Comparison of ENCODE assay signal across 8 mouse cellular contexts in the genomic region with DNA sequence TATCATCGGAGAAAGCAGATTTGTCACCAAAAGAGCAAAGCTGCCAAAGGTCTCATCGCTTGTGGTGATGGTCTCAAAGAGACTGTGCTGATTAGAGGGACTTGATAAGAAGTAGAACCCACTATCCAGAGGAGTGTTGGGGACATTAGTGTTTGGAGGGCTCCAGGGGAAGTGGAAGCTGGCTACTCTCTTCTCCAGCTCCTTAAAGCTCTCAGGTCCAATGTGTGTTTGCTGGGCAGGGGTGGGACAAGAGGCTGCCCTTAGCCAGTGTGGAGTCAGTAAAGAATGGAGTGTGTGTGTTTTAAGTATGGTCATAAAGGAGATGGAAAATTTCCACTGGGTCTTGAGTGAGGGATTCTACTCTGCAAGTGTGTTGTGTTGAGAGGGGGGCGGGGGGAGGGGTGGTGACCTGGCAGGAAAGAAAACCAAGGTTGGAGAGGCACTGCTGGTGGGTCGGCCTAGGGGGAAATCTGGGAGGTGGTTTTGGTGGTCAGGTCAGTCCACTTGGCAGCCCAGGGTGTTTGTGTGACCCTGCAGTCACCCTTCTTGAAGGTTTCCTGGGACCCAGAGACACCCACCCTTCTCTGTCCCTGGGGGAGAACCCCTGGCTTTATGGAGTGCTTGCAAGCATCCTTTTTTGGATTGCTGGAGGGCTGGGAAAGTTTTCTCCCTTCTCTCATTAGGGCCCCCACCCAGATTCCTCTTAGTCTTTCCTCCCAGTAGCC. TPM values are rescaled to one million over a fixed set of nuclear protein-coding genes. Genes with fewer than 3 reads are reported as not detected.
DNase-seq lines count a peak whose midpoint lies in the region; ATAC-seq lines count a peak whose summit lies in the region.

No protein-coding gene starts in this region.

- peaks cover 11% of the 10 kb centered on the region; the same call in 1 of the 2 replicates for H3K27me3 ChIP-seq in forebrain, embryonic 13.5 days
- H3K27me3 ChIP-seq in kidney, embryonic 16.5 days (ENCODE audit: insufficient read depth, low read length): peaks cover 13% of the 10 kb centered on the region
- H3K27me3 ChIP-seq in midbrain, embryonic 13.5 days: peaks cover 33% of the 10 kb centered on the region

- no peaks in the 10 kb centered on the region for H3K36me3 ChIP-seq in forebrain, embryonic 13.5 days (ENCODE audit: poor library complexity, severe bottlenecking)
- no peaks in the 10 kb centered on the region for H3K36me3 ChIP-seq in kidney, embryonic 16.5 days (ENCODE audit: insufficient read depth, low read length)
- no peaks in the 10 kb centered on the region; the same call in 1 of the 2 replicates for H3K36me3 ChIP-seq in midbrain, embryonic 13.5 days

- peak overlapping the region; percentile 99 for H3K4me2 ChIP-seq in forebrain, embryonic 13.5 days
- H3K4me2 ChIP-seq in kidney, embryonic 16.5 days (replicated peaks; ENCODE audit: low read depth, low read length): peak overlapping the region; percentile 90
- H3K4me2 ChIP-seq in midbrain, embryonic 13.5 days (replicated peaks): peak overlapping the region; percentile 98

- WGBS in forebrain, embryonic 13.5 days: 35% methylated on average over 4 of the region's 4 CpGs
- 38% methylated on average over 4 of the region's 4 CpGs for WGBS in kidney, embryonic 16.5 days
- 26% methylated on average over 4 of the region's 4 CpGs for WGBS in midbrain, embryonic 13.5 days

- peak; percentile 62 for DNase-seq in adrenal gland, adult 2 months
- DNase-seq in adrenal gland, adult 18-20 months (ENCODE audit: low spot score in 2 of 2): no peak
- DNase-seq in right cerebral cortex, postnatal 10 days (ENCODE audit: low spot score in 2 of 2): no peak
- no peak for DNase-seq in layer of hippocampus, adult 9-11 months
- DNase-seq in gastrocnemius, postnatal 4 days (ENCODE audit: low spot score in 2 of 2): no peak

- peak overlapping the region; percentile 51 for H3K4me3 ChIP-seq in forebrain, embryonic 13.5 days
- H3K4me3 ChIP-seq in kidney, embryonic 16.5 days (ENCODE audit: low read length): peak overlapping the region; percentile 68
- H3K4me3 ChIP-seq in midbrain, embryonic 13.5 days (replicated peaks): peak overlapping the region; percentile 48

- H3K9ac ChIP-seq in forebrain, embryonic 13.5 days: peak overlapping the region; percentile 70; the same call in 1 of the 2 replicates
- H3K9ac ChIP-seq in kidney, embryonic 16.5 days (replicated peaks; ENCODE audit: low read length): peak overlapping the region; percentile 90
- H3K9ac ChIP-seq in midbrain, embryonic 13.5 days (replicated peaks): no peak overlapping the region

- peaks cover 47% of the 10 kb centered on the region for H3K4me1 ChIP-seq in forebrain, embryonic 13.5 days
- H3K4me1 ChIP-seq in kidney, embryonic 16.5 days (ENCODE audit: insufficient read depth, low read length): peaks cover 32% of the 10 kb centered on the region
- H3K4me1 ChIP-seq in midbrain, embryonic 13.5 days (replicated peaks): peaks cover 38% of the 10 kb centered on the region

- no peak overlapping the region for H3K27ac ChIP-seq in forebrain, embryonic 13.5 days
- H3K27ac ChIP-seq in kidney, embryonic 16.5 days (ENCODE audit: low read length): peak overlapping the region; percentile 82
- H3K27ac ChIP-seq in midbrain, embryonic 13.5 days: no peak overlapping the region

- H3K9me3 ChIP-seq in forebrain, embryonic 13.5 days (replicated peaks): no peaks in the 10 kb centered on the region
- no peaks in the 10 kb centered on the region for H3K9me3 ChIP-seq in kidney, embryonic 16.5 days (ENCODE audit: low read length)
- H3K9me3 ChIP-seq in midbrain, embryonic 13.5 days: no peaks in the 10 kb centered on the region

- no peak for ATAC-seq in forebrain, embryonic 13.5 days
- no peak for ATAC-seq in kidney, embryonic 16.5 days (ENCODE audit: low FRiP score, low TSS enrichment)
- ATAC-seq in midbrain, embryonic 13.5 days: no peak

RNA-seq across cellular contexts. Expression of gene Timp3, which starts 1.6 kb away (rescaled TPM):
- total RNA-seq in adrenal gland, adult 2 months (2021): 100 to 1,000 TPM; 424 to 599 TPM
- 590 and 604 TPM in 2 replicates for polyA plus RNA-seq in adrenal gland, adult 2 months (2012; rRNA removed)
- total RNA-seq in adrenal gland, adult 18-20 months (2021): 100 to 1,000 TPM; 511 to 546 TPM
- polyA plus RNA-seq in forebrain, embryonic 13.5 days (2015; fragmentation: Nextera tagmentation; extraction: Ambion mirVana): 13.3 and 13.6 TPM in 2 replicates
- polyA plus RNA-seq in kidney, embryonic 16.5 days (2015; fragmentation: Nextera tagmentation; extraction: Ambion mirVana): 114 TPM in 2 replicates
- 16.3 and 19.9 TPM in 2 replicates for polyA plus RNA-seq in midbrain, embryonic 13.5 days (2015; fragmentation: Nextera tagmentation; extraction: Ambion mirVana)
- 10 to 100 TPM; 90.4 to 99.7 TPM for total RNA-seq in gastrocnemius, postnatal 4 days (2021)
